Mouse (Mus musculus): Measurements from ENCODE around the gene Nudt8. TPM values are rescaled to one million over a fixed set of nuclear protein-coding genes. Genes with fewer than 3 reads are reported as not detected.
"Not testable (repeated sequence)": the region's sequence is repeated elsewhere in the genome, so short reads cannot be mapped to it uniquely, and the experiment has no call there.

Gene Nudt8
- 32.4 and 36.0 TPM in 2 replicates for polyA plus RNA-seq (2016; fragmentation: Nextera tagmentation; extraction: Ambion mirVana)

DNA sequence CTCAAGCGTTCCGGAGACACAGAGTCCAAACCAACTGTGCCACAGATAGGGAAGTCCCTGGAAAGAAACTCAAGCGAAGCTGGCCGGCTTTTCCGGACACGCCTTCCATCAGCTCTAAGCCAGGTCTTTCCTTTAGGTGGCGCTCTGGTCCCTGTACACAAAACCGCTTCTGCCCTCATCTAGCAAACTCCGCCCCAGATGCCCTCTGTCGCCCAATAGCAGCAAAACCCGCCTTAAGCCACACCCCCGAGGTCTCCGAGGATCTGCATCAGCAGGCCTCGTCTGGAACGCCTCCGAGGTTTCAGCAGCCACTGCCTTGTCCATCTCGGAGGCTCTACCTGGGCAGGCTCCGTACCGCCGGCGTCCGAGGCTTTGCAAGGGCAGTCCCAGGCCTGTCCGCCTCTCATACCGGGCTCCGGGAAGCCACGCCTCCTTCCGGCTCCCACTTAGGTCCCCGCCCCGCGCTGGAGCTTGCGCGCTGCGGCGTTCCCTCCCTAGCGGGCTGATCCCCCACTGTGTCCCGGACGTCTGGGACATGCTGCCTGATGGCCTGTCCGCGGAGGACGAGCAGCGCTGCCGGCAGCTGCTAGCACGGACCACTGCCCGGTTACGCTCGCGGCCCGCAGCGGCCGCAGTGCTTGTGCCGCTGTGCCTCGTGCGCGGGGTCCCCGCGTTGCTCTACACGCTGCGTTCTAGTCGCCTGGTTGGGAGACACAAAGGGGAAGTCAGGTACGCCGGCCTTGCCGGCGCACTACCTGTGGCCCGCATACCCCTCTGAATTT is at the start of gene Nudt8, which contains the start of gene Gm49405:
Gene Nudt8, plus strand, starts transcription at position 462 of the 782 bp plus-strand sequence.
Gene Gm49405, plus strand, starts transcription at position 508 of the 782 bp plus-strand sequence.
- Histone ChIP-seq H3K4me1 (peaks cover 31% of the 10 kb centered on the region), H3K27me3 (ENCODE audit: low read depth, poor library complexity, severe bottlenecking) (no peaks in the 10 kb centered on the region), H3K36me3 (peaks cover 13% of the 10 kb centered on the region), H3K4me3 (peak within 1 kb of the TSS; percentile 66), H3K9me3 (replicated peaks) (no peaks in the 10 kb centered on the region), H3K27ac (peak within 1 kb of the TSS; percentile 93)
- under 1% methylated on average over 64 of the region's 64 CpGs for WGBS
- DNase-seq (ENCODE audit: low spot score), result peak; percentile 92

DNA sequence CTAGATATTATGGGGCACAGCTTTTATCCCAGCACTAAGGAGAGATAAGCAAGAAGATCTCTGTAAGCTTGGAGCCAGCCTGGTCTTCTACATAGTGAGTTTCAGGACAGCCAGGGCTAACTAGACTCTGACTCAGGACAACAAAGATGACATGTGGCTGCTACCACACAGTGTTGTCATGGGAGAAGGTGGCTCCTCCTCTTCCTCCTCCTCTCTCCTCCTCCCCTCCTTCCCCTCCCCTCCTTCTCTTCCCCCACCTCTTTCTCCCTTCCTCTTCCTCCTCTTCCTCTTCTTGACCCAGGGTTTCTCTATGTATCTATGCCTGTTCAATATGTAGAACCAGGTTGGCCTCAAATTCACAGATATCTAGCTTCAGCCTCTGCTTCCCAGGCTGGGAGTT is 48.9 kb upstream of the Nudt8 start:
- no peak overlapping the region for H3K27ac ChIP-seq
- H3K36me3 ChIP-seq, result no peaks in the 10 kb centered on the region
- DNase-seq (ENCODE audit: low spot score), result no peak
- no peaks in the 10 kb centered on the region; the same call in 1 of the 2 replicates for H3K4me1 ChIP-seq
- H3K27me3 ChIP-seq (ENCODE audit: low read depth, poor library complexity, severe bottlenecking), result 0 out of 2 replicates have a peak, but pooled peaks cover 5% of the 10 kb centered on the region
- no peaks in the 10 kb centered on the region for H3K9me3 ChIP-seq (replicated peaks)
- no peak overlapping the region for H3K4me3 ChIP-seq

DNA sequence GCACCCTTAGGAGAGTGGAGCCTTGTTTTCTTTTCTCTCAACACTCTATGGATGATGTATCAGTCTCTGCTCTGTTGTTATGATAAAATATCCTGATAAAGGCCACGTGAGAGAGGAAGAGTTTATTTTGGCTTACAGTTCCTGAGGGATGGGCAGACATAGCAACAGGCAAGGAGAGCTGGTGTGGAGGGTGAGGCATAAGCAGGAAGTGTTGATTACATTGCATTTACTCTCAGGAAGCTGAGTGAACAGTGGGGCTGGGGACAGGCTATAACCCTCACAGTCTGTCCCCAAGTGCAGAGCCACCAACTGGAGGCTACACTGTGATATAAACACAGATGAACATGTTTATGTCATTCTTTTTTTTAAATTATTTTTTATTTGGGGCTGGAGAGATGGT is 48.3 kb upstream of the Nudt8 start:
- H3K4me3 ChIP-seq, result no peak overlapping the region
- no peak for DNase-seq (ENCODE audit: low spot score)
- H3K36me3 ChIP-seq, result no peaks in the 10 kb centered on the region
- H3K4me1 ChIP-seq, result no peaks in the 10 kb centered on the region
- 0 out of 2 replicates have a peak, but pooled peaks cover 5% of the 10 kb centered on the region for H3K27me3 ChIP-seq (ENCODE audit: low read depth, poor library complexity, severe bottlenecking)
- H3K9me3 ChIP-seq (replicated peaks), result no peaks in the 10 kb centered on the region
- 54% methylated on average over 1 of the region's 1 CpGs for WGBS
- no peak overlapping the region for H3K27ac ChIP-seq

DNA sequence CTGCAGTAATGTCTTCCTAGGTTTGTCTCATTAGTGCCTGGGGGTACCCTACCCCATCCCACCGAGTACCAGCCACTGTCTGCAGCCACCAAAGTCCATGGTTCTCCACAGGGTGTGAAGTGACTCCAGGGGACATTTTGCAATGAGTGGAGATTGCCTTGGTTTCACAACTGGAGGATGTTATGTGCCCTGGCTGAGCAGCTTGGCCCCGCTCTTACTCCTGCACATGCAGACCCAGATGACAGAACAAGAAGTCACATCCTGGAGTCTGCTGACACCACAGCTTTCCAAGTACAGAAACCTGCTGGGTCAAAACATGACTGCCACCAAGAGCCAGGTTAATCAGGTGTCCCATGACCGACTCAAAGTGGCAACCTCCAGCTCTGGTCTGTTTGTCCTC is 45.3 kb upstream of the Nudt8 start:
- Histone ChIP-seq H3K27ac (no peak overlapping the region), H3K9me3 (replicated peaks) (no peaks in the 10 kb centered on the region), H3K4me1 (no peaks in the 10 kb centered on the region), H3K27me3 (ENCODE audit: low read depth, poor library complexity, severe bottlenecking) (no peaks in the 10 kb centered on the region), H3K4me3 (no peak overlapping the region), H3K36me3 (no peaks in the 10 kb centered on the region)
- DNase-seq (ENCODE audit: low spot score), result no peak
- WGBS, result 71% methylated on average over 3 of the region's 3 CpGs

DNA sequence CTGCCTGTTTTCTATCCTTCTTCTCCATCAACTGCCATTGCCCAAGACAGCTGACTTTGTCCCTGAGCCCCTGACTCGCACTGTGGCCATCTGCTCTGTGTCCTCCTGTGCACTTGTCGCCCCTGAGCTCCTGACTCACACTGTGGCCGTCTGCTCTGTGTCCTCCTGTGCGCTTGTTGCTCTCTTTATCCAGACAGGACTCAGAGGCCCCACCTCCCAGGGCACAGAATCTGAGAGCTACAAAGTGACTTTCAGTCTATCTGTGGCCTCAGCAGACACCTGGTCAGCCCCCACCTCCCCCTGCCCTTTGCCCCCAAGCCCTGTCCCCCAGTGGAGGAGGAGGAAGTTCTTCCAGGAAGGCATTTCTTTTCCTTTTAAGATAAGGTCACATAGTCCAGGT is 44.6 kb upstream of the Nudt8 start:
- Histone ChIP-seq H3K4me3 (no peak overlapping the region), H3K4me1 (no peaks in the 10 kb centered on the region), H3K9me3 (replicated peaks) (no peaks in the 10 kb centered on the region), H3K27me3 (ENCODE audit: low read depth, poor library complexity, severe bottlenecking) (no peaks in the 10 kb centered on the region), H3K36me3 (no peaks in the 10 kb centered on the region), H3K27ac (no peak overlapping the region)
- 57% methylated on average over 4 of the region's 4 CpGs for WGBS
- DNase-seq (ENCODE audit: low spot score), result no peak

DNA sequence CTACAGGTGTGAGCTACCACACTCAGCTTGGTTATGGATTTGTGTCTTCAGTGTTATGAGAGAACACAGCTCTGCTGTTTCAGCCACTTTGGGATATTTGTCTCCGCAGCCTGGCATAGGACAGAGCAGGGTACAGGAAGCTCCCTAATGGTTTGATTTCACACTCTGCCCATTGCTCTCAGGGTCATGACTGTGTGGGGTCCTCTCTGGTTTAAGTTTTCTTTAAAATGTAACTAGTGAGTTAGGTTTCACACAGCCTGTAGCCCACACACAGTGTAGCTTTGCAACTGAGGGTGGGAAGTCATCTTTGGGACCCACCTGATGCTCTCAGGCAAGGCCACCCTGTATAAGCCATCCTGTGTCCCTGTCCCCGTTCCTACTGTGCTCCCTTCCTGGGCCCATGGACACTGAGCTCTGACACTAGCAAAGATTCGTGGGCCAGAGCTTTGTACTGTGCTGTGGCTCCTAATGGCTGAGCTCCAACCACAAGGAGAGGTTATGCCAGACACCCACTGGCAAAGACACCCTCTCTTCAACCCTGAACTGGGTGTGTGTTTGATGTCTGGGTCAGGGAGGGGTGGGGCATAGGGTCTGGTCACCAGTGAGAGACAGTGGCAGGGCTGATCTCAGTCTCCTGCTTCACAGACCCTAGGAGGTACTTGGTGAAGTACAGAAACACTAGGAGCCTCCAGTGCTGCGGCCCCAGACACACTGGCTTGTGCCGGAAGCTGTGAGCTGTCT is 42.9 kb upstream of the Nudt8 start:
- H3K27me3 ChIP-seq (ENCODE audit: low read depth, poor library complexity, severe bottlenecking); DNase-seq (ENCODE audit: low spot score): not testable (repeated sequence)
- 87% methylated on average over 5 of the region's 5 CpGs for WGBS

DNA sequence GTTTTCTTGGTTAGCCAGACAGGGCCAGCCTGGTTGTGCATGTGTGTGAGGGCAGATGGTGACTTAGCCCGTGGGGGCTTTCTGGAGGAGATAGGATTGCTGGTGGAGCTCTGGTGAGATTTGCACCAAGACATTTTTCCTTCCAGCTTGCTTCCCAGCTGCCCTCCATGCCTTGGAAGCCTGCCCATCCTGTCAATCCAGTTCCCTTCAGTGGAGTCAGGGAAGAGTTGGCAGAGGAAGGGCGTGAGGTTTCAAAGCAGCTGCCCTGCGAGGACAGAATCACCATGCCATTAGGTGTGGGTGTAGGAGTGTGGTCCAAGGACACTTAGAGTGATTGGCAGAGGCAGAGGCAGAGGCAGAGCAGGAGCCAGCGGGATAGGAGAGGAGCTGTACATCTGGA is 41.9 kb upstream of the Nudt8 start, which contains the start of gene Aldh3b3:
Gene Aldh3b3, plus strand, starts transcription at position 176 of the 400 bp plus-strand sequence.
- no peaks in the 10 kb centered on the region for H3K27me3 ChIP-seq (ENCODE audit: low read depth, poor library complexity, severe bottlenecking)
- no peak for DNase-seq (ENCODE audit: low spot score)
- no peaks in the 10 kb centered on the region for H3K9me3 ChIP-seq (replicated peaks)
- no peak within 1 kb of the TSS for H3K4me3 ChIP-seq
- no peaks in the 10 kb centered on the region for H3K36me3 ChIP-seq
- no peak within 1 kb of the TSS for H3K27ac ChIP-seq
- 85% methylated on average over 4 of the region's 4 CpGs for WGBS
- H3K4me1 ChIP-seq, result no peaks in the 10 kb centered on the region

More for the DNA sequence above, 42.9 kb upstream of the Nudt8 start:
- H3K36me3 ChIP-seq; H3K4me1 ChIP-seq; H3K27ac ChIP-seq; H3K4me3 ChIP-seq; H3K9me3 ChIP-seq (replicated peaks): not testable (repeated sequence)

DNA sequence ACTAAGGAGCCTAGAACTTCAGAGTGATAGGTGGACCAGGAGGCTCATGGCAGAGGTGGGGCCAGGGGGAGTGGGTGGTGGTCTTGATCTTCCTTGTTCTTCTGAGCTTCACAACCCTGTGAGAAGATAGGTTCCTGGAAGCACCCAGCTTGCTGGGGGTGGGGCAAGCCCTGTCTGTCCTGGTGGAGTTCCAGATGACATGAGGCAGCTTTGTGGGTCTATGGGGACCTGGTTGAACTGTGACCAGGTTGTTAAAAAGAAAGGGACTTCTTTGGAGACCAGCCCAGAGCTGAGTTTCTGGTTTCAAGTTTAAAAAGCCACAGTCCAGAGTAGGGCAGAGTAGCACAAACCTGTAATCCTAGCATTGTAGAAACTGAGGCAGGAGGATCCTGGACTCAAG is 41.4 kb upstream of the Nudt8 start:
- Histone ChIP-seq H3K9me3 (replicated peaks) (no peaks in the 10 kb centered on the region), H3K4me3 (no peak overlapping the region), H3K27ac (no peak overlapping the region), H3K27me3 (ENCODE audit: low read depth, poor library complexity, severe bottlenecking) (no peaks in the 10 kb centered on the region), H3K36me3 (no peaks in the 10 kb centered on the region), H3K4me1 (no peaks in the 10 kb centered on the region)
- no peak for DNase-seq (ENCODE audit: low spot score)

DNA sequence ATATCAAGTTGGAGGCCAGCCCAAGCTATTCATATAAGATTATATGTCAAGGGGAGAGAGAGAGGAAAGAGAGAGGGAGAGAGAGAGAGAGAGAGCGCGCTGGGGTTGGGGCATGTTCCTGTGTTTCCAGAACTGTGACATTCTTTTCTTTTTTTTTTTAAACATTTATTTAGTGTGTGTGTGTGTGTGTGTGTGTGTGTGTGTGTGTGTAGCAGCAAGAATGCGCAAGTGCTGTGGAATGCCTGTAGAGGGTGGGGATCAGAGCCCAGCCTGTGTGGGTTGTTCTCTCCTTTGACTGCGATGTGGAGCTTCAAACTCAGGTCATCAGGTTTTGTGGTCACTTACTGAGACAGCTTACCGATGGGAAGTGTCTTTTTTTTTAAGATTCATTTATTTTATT is 40.2 kb upstream of the Nudt8 start:
- H3K36me3 ChIP-seq, result no peaks in the 10 kb centered on the region
- no peak overlapping the region for H3K4me3 ChIP-seq
- H3K27ac ChIP-seq, result no peak overlapping the region
- no peak for DNase-seq (ENCODE audit: low spot score)
- no peaks in the 10 kb centered on the region for H3K4me1 ChIP-seq
- H3K9me3 ChIP-seq (replicated peaks), result no peaks in the 10 kb centered on the region
- no peaks in the 10 kb centered on the region for H3K27me3 ChIP-seq (ENCODE audit: low read depth, poor library complexity, severe bottlenecking)
- 88% methylated on average over 5 of the region's 5 CpGs for WGBS

DNA sequence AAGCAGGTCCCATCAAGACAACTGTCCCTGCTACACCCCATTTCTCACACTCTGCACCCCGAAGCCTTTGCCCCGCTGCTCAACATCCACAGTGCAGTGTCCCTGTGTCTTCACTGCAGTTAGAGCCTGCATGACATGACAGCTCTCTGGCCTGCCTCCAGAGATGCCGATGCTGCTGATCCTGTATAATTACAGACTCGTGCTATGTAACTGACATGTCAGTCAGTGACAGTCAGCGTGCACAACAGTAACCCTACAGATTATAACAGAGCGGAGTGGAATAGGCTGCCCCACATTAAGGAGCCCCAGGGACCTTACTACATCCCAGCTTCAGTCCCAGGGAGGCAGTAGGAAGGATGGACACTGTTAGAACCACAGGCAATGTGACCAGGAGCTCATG is 38.6 kb upstream of the Nudt8 start:
- WGBS, result 91% methylated on average over 6 of the region's 6 CpGs
- DNase-seq (ENCODE audit: low spot score); H3K27ac ChIP-seq; H3K9me3 ChIP-seq (replicated peaks); H3K36me3 ChIP-seq; H3K4me3 ChIP-seq; H3K27me3 ChIP-seq (ENCODE audit: low read depth, poor library complexity, severe bottlenecking); H3K4me1 ChIP-seq: not testable (repeated sequence)

DNA sequence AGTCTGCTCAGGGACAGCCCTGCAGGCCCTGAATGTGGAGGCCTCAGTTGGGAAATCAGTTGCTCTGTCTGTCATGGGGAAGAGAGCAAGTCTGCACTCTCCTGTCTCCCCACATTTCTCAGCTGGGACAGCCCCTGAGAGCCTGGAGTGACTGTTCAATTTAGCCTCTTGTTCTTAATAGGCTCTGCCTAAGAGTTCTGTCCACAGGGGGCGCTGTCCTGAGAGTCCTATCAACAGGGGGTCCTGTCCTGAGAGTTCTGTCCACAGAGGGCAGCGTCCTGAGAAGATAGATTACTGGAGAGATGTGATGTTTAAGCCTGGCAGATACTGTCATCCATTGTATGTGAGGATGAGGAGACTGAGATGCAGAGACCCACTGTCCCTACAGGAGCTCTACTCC is 37.9 kb upstream of the Nudt8 start:
- no peak for DNase-seq (ENCODE audit: low spot score)
- Histone ChIP-seq H3K9me3 (replicated peaks) (no peaks in the 10 kb centered on the region), H3K4me3 (no peak overlapping the region), H3K4me1 (no peaks in the 10 kb centered on the region), H3K27ac (no peak overlapping the region), H3K36me3 (no peaks in the 10 kb centered on the region), H3K27me3 (ENCODE audit: low read depth, poor library complexity, severe bottlenecking) (no peaks in the 10 kb centered on the region)
- WGBS, result 16% methylated on average over 2 of the region's 2 CpGs

DNA sequence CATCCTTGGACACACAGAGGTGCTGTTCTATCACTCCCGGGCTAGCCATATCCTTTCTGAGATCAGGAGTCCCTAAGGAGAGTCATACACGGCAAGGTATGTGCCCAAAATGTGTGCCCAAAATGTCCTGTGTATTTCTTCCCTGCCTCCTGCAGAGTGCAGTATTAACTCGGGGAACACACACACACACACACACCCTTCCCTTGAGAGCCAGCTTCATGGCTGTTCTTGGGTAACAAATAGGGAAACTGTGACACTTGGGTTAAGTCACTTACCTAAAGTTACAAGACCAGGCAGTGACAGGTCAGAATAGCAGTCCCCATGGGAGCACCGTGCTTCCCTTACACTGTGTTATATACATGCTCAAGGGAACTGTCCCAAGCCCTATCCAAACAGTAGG is 36.4 kb upstream of the Nudt8 start:
- DNase-seq (ENCODE audit: low spot score), result no peak
- Histone ChIP-seq H3K27ac (no peak overlapping the region), H3K36me3 (no peaks in the 10 kb centered on the region), H3K27me3 (ENCODE audit: low read depth, poor library complexity, severe bottlenecking) (no peaks in the 10 kb centered on the region), H3K4me3 (no peak overlapping the region), H3K9me3 (replicated peaks) (no peaks in the 10 kb centered on the region), H3K4me1 (peaks cover 4% of the 10 kb centered on the region; the same call in 1 of the 2 replicates)
- WGBS, result 66% methylated on average over 4 of the region's 4 CpGs

DNA sequence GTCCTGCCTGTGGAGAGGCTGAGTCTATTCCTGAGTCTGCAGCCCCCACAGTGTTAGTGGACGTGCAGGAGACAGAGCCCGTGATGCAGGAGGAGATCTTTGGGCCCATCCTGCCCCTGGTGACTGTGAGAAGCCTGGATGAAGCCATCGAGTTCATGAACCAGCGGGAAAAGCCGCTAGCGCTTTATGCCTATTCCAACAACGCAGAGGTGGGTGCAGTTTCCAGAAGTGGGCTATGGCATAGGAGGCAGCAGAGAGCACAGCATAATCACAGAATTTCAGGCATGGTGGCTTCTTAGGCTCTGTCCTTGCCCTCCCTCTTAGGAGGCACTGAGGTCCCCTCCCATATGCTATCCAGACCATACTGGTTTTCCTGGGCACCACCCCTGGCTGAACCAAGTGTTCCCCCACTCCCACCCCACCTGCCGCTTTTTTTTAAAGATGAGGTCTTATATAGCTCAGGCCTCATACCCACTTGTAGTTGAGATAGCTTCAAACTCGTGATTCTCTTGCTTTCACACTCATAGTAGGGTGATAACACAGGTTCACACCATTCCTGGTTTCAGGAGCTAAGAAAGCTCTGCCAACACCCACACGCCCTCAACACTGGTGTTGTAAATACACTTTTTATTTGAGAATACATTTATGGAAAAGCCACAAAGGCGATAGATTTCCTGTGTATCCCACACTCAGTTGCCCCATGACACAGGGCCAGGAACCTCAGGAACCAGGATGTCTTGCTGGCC is 33.9 kb upstream of the Nudt8 start:
- H3K4me1 ChIP-seq, result peaks cover 11% of the 10 kb centered on the region; the same call in 1 of the 2 replicates
- no peaks in the 10 kb centered on the region for H3K9me3 ChIP-seq (replicated peaks)
- 68% methylated on average over 11 of the region's 11 CpGs for WGBS
- H3K36me3 ChIP-seq, result no peaks in the 10 kb centered on the region
- no peak overlapping the region for H3K27ac ChIP-seq
- H3K27me3 ChIP-seq (ENCODE audit: low read depth, poor library complexity, severe bottlenecking), result no peaks in the 10 kb centered on the region
- DNase-seq (ENCODE audit: low spot score), result no peak
- no peak overlapping the region for H3K4me3 ChIP-seq

All from limb, embryonic 10.5 days (tissue).